Mouse (Mus musculus) heart, postnatal 10 days (tissue): ENCODE results near the gene Kdm5b. TPM values are rescaled to one million over a fixed set of nuclear protein-coding genes. Genes with fewer than 3 reads are reported as not detected.

Source experiments
- DNase-seq, 2 experiments: peaks; one replicate each; pipeline ENCODE4 v3.0.0; 2021
- intact Hi-C: fragments of 180-260 bp; cut with DNase I; formaldehyde crosslinking; loops from one replicate; pipeline ENCODE4 v1.15.1; 2025
- total RNA-seq, 2 experiments: library from RNA; stranded (reverse); gene quantifications; 2 replicates each; pipeline ENCODE4 v1.2.3; 2021

Kdm5b gene
- total RNA-seq, 2 experiments from 2014 or later = 27.6 to 34.5 TPM

GRCm38 (mm10) chr1:134577384-134578120 lies 17.6 kb downstream of the Kdm5b start:
- intact Hi-C loops = no loop called here
- no peak for DNase-seq

GRCm38 (mm10) chr1:134580796-134581195 lies 20.8 kb downstream of the Kdm5b start:
- intact Hi-C loops = no loop called here
- DNase-seq = no peak

DNA sequence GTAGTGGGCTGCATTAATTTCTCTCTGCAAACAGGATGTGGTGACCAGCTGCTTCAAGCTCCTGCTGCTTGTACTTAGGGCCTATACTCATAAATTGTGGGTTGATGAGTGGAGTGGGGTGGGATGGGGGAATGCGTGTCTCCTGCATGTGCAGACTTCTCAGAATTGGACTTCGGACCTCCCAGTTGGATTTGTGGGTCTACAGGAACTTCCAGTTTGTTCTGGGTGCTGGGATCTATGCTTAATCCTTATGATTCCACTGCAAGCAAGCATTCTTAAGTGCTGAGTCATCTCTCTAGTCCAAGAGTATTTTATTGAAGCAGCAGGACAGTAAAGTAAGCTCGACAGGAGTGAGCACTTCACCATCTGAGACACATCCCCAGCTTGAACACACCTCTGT lies 23.6 kb downstream of the Kdm5b start:
- intact Hi-C loops = no loop called here
- no peak for DNase-seq

- intact Hi-C loops = no loop called here
- no peak for DNase-seq
Measured at GRCm38 (mm10) chr1:134589676-134590075, 29.7 kb downstream of the Kdm5b start.

- intact Hi-C loops = no loop called here
- DNase-seq = no peak
Measured at GRCm38 (mm10) chr1:134591773-134592172, 31.8 kb downstream of the Kdm5b start.

- no peak for DNase-seq
- intact Hi-C loops = no loop called here
Measured at GRCm38 (mm10) chr1:134597339-134598054, 37.5 kb downstream of the Kdm5b start.

GRCm38 (mm10) chr1:134604086-134604485 lies 44.1 kb downstream of the Kdm5b start:
- no peak for DNase-seq
- intact Hi-C loops = no loop called here

DNA sequence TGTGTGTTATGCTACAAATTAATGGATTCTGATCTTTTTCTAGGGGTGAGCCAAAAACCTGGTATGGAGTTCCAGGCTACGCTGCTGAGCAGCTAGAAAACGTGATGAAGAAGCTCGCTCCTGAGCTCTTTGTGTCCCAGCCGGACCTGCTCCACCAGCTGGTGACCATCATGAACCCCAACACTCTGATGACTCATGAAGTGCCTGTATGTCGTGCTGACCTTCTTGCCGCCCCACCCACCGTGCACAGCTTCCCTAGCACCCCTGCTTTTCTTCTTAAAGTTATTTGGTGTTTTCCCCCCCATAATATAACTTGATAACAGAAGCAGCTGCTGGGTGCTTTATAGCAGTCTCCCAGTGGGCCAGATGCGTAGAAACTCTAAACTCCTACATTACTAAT lies 45.7 kb downstream of the Kdm5b start:
- intact Hi-C loops = loop anchor here (2.0 to 5.0 kb wide), 2 partner anchors 89 to 233 kb away; no protein-coding TSS in a partner anchor

GRCm38 (mm10) chr1:134606381-134606780 lies 46.4 kb downstream of the Kdm5b start:
- intact Hi-C loops = loop anchor here (2.0 to 5.0 kb wide), 2 partner anchors 90 to 234 kb away; no protein-coding TSS in a partner anchor
- no peak for DNase-seq

More for the DNA sequence above, 45.7 kb downstream of the Kdm5b start:
- DNase-seq = no peak

DNA sequence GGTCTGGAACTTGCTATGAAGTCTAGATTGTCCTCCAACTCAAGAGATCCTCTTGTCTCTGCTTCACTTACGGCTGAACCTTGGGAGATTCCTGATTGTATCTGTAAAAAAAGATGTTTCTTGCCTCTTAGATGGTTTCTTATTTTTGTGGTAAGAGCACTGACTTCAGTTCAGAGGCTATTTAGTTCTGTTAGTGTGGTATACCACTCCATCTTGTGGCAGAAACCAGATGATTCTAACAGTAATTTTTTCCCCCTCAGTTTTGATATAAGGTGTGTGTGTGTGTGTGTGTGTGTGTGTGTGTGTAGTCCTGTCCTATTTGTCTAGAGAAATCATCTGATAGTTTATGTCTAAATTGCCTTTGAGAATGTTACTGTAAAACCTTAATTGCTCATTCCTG lies 47.3 kb downstream of the Kdm5b start:
- DNase-seq = no peak
- intact Hi-C loops = loop anchor here (2.0 to 5.0 kb wide), 2 partner anchors 90 to 235 kb away; no protein-coding TSS in a partner anchor

- intact Hi-C loops = loop anchor here (5.0 kb wide), 1 partner anchor 237 kb away; no protein-coding TSS in a partner anchor
- DNase-seq = no peak
Measured at GRCm38 (mm10) chr1:134609172-134609571, 49.2 kb downstream of the Kdm5b start.

DNA sequence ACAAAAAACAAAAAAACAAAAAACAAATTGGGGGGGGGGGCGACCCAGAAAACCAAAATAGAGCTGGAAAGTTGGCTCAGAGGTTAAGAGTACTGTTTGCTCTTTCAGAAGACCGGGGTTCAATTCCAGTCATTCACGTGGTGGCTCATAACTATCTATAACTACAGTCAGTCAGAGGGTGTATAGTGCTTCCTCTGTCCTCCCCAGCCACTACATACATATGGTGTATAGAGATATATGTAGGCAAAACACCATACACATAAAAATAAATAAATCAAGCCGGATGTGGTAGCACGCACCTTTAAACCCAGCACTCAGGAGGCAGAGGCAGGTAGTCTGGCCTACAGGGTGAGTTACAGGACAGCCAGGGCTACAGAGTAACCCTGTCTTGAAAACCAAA lies 54.6 kb downstream of the Kdm5b start:
- DNase-seq = no peak

GRCm38 (mm10) chr1:134614988-134615387 lies 55.0 kb downstream of the Kdm5b start:
- intact Hi-C loops = no loop called here
- no peak for DNase-seq

More for the DNA sequence above, 54.6 kb downstream of the Kdm5b start:
- intact Hi-C loops = no loop called here

DNA sequence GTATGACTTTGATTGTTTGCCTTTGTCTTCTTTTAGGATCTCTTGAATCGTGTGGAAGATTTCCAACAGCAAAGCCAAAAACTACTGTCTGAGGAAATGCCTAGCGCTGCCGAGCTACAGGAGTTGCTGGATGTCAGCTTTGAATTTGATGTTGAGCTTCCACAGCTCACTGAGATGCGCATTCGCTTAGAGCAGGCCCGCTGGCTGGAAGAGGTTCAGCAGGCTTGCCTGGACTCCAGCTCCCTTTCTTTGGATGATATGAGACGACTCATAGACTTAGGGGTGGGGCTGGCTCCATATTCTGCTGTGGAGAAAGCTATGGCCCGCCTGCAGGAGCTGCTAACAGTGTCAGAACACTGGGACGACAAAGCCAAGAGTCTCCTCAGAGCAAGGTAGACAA lies 57.7 kb downstream of the Kdm5b start:
- intact Hi-C loops = no loop called here
- DNase-seq = no peak

DNA sequence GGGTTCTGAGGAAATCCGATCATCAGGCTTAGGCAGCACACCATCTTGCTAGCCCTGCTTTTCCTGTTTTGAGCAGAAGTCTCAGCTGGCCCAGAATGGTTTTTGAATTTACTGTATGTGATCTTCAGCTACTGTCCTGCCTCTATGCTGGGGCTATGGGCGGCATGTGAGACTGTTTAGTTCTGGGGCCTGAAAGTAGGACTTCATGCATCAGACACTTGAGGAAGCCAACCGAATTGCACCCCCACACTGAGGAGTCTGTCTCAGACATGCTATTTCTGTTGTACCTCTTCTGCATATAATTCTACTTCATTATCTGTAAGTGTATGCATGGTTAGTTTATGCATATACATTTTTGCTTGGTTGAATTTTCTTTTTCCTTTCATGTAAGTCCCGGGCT lies 65.4 kb downstream of the Kdm5b start:
- intact Hi-C loops = no loop called here
- no peak for DNase-seq

GRCm38 (mm10) chr1:134629455-134629854 lies 69.5 kb downstream of the Kdm5b start:
- intact Hi-C loops = no loop called here
- DNase-seq = no peak

DNA sequence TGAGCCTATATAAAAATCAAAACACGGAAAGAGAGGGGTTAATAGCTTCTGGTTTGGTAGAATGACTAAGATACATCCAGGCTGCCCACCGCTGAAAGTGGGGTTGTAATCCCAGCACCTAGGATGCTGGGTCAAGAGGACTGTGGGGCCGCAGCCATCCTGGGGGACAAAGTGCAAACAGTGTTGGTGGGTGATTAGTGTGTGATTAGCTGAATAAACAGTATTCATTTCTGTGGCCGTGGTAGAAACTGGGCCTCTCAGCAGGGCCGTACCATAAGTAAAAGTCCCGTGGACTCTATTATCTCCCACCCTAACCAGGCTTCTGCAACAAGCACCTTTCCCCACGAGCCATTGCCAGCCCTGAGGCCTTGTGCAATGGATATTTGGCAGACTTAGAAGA lies 74.3 kb downstream of the Kdm5b start:
- intact Hi-C loops = no loop called here
- no peak for DNase-seq

DNA sequence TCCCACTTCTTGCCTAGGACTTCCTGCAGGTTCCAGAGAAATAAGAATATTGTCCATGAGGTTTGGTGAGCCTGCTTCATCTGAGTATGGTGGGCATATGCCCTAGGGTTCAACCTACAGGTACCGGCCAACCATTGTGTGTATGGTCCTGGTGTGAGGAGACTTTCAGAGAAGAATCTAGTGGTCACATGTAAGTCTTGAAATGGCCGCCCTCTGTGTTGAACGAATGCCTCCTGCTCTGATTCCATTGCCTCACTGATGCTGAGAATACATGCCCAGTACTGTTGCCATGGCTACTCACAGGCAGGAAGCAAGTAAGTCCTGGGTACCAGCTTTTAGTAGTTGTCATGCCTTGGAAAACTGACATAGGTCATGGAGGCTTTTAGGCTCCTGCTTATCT lies 76.3 kb downstream of the Kdm5b start:
- DNase-seq = no peak
- intact Hi-C loops = loop anchor here (5.0 kb wide), 2 partner anchors 91 to 326 kb away; partner anchors contain the start of gene Ube2t

- intact Hi-C loops = loop anchor here (5.0 kb wide), 2 partner anchors 91 to 326 kb away; partner anchors contain the start of gene Ube2t
- peak; percentile 21 to 56 for DNase-seq
Measured at GRCm38 (mm10) chr1:134636684-134637083, 76.7 kb downstream of the Kdm5b start.

GRCm38 (mm10) chr1:134638041-134638440 lies 78.1 kb downstream of the Kdm5b start:
- intact Hi-C loops = loop anchor here (2.0 to 5.0 kb wide), 3 partner anchors 89 to 324 kb away; partner anchors contain the start of gene Ube2t
- DNase-seq = no peak

- DNase-seq = peak; percentile 60 to 74
- intact Hi-C loops = loop anchor here (2.0 to 5.0 kb wide), 3 partner anchors 89 to 324 kb away; partner anchors contain the start of gene Ube2t
Measured at GRCm38 (mm10) chr1:134638522-134638921, 78.6 kb downstream of the Kdm5b start.
